Mouse (Mus musculus): ENCODE data around the gene Acvr2a.

The Acvr2a gene

DNA sequence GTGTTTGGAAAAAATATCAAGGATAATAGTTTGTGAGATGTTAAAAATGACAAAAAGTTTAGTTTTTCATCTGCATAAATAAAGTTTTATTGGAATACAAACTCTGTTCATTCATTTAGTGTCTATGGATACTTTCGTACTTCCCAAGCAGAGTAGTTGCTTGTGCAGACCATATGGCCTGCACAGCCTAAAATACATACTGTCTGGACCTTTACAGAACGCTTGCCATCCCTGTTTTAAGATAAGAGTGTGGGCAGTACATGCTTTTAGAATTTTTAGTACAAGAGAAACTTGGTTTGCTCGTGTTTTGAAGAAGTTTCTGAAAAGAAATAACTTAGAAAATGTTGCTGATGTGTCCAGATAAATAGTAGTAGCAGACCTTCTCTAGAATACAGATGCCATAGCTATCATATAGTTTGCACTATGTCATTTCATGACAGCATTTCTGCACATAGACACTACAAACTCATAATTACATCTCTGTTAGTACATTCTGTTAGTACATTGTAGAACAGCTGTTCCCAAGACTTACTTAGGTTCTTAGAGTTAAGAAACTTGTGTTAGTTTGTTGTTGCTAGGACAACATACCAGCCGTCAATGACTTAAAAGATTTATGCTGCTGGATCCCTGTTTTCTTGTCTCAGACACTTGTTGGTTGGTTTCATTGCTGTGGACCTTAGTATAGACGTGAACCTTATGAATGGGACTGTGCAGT lies 54.4 kb downstream of the Acvr2a start:
- DNase-seq (ENCODE audit: low read depth), result no peak

DNA sequence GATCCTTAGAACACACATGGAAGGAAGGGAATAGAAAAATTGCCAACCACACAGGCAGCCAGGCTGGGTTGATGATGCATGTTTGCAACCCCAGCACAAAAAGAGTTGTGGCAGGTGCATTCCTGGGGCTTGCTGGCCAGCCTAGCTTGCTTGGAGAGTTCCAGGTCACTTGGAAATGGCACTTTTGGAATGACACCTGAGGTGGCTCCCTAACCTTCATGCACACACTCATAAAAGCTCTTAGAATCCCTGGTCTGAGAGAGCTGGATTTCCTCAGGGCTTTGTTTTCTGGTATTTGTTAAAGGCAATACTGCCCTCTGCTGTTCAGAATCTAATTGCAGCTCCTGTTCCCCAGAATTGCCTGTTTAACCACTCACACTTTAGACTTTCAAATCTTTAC lies 72.0 kb downstream of the Acvr2a start:
- DNase-seq (ENCODE audit: low read depth), result peak; percentile 56

DNA sequence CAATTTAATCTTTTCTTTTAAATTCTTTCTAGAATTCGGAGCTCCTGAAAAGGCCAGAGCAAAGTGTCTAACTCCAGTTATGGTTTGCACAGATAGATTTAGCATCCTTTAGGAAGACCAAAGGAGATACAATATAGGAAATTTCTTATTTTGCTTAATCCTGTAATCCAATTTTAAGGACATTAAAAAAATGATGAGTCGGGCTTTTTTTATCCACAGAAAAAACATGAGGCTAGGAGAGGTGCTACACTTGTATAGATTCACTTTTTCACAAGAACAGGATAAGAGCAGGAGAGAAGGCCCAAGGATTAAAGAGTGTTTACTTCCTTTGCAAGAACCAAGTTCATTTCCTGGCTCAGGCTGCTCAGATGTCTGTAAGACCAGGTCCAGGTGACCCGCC lies 81.3 kb downstream of the Acvr2a start:
- DNase-seq (ENCODE audit: low read depth), result no peak

DNA sequence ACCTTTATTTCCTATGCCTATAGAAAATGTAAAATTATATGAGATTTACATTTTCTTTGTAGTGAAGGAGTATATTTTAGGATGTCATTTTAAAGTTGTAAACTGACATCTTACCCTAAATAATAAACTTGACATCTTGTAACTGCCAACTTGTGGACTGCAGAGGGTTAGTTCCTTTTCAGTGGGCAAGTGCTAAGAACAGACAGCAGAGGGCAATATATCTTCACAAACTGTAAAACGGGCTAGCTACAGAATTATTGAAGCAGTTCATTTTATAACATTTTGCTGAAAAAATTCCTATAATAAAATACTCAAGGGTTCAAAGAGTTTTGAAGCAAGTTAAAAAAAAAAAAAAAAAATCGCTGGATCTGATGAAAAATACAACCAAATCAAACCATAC lies 95.0 kb downstream of the Acvr2a start:
- no peak for DNase-seq (ENCODE audit: low read depth)

DNA sequence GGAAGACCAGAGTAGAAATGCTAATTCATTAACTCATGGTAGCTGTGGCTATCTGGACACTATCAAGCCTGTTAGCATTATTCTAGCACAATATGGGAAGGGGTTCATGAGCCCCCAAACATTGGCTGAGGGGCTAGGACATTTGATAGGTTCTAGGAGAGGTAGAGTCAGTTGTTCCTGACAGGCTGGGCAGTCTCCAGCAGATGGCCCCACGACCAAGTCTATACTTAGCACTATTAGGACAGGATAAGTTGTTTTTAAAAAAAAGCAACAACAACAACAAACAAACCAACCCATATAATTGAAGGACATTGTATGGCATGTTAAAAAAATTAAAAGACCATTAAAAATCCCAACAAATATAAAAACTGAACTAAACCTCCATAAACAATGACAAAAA lies 100.3 kb downstream of the Acvr2a start:
- DNase-seq (ENCODE audit: low read depth), result no peak

DNA sequence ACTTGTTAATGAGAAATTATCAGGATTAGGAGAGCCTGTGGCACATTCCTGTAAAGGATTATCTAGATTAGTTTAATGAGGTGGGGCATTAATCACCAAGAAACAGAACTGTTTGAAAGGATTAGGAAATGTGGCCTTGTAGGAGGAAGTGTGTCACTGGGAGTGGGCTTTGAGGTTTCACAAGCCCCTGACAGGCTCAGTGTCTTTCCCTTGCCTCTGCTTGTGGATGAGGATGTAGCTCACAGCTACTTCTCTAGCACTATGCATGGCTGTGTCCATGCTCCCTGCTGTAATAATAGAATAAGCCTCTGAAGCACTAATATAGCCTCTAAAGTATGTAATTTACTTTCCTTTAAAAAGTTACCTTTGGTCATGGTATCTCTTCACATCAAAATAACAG lies 101.9 kb downstream of the Acvr2a start:
- DNase-seq (ENCODE audit: low read depth), result no peak

DNA sequence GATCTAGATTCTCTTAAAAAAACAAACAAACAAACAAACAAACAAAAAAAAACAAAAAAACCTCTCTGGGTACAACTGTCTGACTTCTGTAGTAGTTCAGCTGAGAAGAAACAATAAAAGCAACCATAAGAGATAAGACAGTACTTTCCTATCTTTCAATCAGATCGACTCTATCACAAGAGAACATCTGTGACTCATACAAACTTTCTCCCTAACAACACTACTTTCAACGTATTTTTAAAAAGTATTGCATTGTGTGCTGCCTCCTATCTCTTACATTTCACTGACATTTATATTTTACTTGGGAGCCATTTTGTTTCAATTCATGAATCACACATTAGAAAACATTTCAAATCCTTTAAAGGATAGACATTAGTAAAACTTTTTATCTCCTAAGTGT lies 121.1 kb downstream of the Acvr2a start:
- DNase-seq (ENCODE audit: low read depth), result no peak

DNA sequence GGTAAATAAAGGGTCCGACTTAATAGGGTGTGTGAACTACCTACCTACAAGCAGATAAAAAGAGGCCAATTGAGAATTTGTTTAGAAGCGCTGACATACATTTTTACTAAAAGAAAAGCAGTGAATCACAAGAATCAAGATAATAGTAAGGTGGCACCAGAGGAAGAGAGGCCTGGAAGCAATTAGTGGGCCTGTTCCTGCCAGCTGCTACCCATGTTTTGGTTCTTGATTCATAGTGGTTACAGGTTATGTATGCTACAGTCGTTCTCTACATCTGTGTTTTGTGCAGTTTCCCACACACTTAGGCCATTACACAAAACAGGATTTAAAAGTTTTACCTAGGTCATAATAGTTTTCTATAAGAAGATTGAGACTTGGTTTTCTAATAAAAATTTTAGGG lies 133.9 kb downstream of the Acvr2a start:
- no peak for DNase-seq (ENCODE audit: low read depth)

DNA sequence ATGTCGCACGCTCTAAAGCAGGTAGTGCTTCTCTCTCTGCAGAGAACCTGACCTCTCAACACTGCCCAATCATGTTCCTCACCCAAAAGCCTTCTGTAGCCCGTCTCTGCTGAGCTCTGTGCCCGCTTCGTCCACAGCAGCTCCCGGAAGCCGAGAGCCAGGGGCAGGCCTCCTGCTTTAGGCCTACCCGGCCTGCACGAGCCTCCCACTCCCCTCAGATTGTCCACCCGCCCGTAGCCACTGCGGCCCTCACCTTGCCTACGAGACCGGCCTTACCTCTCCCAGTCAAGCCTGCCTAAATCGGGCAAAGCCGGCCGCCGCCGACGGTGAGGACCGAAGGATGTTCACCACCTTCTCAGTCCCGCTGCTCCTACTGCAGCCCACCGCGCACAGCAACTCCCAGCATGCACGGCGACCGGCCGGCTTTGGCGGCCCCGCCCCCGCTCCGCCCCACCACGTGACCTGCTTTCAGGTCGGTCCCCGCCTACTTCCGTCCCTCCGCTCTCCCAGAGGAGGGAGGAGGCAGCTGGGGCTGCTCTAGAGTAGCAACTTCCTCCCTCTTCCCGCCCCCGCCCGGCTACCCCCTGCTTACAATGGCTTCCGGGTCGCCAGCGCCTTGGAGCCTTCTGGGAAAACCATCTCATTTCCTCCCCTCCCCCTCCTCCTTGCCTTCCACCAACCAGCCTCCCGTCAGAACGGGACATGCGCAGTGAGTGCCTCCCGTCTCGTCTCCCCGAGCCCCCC lies 135.1 kb downstream of the Acvr2a start, which contains the start of gene Mbd5:
Mbd5 (plus strand) TSS at position 668 of the 744 bp plus-strand sequence.
- DNase-seq (ENCODE audit: low read depth), result peak; percentile 93

DNA sequence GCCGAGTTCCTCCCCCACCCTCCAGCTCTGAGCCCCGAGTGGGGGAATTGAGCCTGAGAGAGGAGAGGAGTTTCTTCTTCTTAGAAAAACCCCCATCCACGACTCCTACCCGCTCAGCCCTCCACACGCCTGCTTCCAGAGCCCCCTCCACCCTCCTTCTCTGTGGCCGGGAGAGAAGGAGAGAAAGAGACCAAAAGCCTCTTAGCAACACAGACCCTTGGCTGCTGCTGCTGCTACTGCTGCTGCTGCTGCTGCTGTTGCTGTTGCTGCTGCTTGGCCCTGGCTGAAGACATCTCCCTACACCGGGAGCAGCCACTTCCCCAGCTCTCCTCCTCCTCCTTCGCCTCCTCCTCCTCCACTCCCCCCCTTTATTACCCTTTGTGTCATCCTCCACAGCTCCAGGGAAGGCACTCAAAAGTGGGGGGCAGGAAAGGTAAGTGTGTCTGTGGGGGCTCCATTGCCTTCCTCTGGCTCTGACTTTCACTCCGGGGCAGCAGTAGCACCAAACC lies 135.9 kb downstream of the Acvr2a start:
- DNase-seq (ENCODE audit: low read depth), result no peak

DNA sequence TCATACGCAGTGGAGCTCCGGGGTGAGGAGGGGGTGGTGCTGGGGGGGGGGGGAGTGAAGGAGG lies 136.2 kb downstream of the Acvr2a start, which contains the start of gene Orc4:
Orc4 (minus strand) TSS at position 26 of the 64 bp plus-strand sequence.
- DNase-seq (ENCODE audit: low read depth), result no peak

DNA sequence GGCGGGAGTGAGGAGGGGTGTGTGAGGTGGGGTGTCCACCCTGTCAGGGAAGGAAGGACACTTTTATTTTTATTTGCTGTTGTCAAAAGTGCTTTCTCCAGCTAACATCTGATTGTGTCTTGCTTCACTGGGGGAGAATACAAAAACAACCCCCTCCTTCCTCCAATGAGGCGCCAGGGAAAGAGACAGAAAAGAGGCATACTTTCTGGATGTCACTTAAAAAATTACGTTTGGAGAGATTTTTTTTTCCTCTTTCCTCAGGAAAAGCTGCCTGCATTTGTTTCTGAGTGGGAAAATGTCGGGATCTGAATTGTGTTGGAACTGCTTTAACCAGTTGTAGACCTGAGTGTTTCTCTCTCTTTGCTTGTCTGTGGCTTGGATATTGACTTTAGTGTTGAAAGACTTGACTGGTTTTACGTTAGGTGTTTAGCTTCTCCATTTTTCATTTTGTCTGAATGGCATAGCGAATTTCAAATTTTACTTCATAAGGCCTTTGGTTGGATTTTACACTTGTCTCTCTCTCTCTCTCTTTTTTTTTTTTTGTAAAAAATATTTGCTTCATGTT lies 136.5 kb downstream of the Acvr2a start:
- DNase-seq (ENCODE audit: low read depth), result no peak
